ENCODE assay signal across 13 mouse cellular contexts in the genomic region with DNA sequence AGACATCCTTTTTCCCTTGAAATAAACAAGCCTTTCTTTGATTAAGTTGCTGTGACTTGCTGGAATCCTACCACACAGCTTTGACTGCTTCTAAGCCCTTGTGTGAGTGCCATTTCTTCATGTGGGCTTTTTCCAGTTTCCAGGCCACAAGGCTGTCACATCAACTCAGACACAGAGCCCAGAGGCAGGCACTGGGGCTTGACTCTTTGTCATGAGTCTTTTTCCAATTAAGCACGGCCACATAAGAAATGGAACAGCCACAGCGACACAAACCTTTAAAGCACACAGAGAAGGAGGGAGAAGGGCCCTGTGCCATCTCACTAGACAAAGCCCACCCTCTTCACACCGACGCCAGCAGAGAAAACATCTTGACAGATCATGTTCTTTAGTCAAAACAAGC.
"Had no signal": no experiment of that assay in that cellular context is flagged by ENCODE, and none has a peak within 500 bp of the region (broad histone marks: within the 10 kb centered on the region; RNA-seq: fewer than 3 reads in every experiment).

No protein-coding gene starts in this region.

- H3K4me3 ChIP-seq: limb, embryonic 12.5 days; neural tube, embryonic 12.5 days had no signal

- H3K27ac ChIP-seq: limb, embryonic 12.5 days; liver, embryonic 14.5 days; neural tube, embryonic 12.5 days had no signal

- H3K9me3 ChIP-seq: limb, embryonic 12.5 days; neural tube, embryonic 12.5 days had no signal

- DNase-seq: kidney, postnatal 25 days; layer of hippocampus, adult 9-11 months; layer of hippocampus, postnatal 36 days; lung, adult 18-20 months; lung, postnatal 36 days; midbrain, embryonic 14.5 days; right cerebral cortex, postnatal 25 days; thymus, adult 18-20 months; thymus, postnatal 14 days had no signal

- H3K4me2 ChIP-seq: limb, embryonic 12.5 days; neural tube, embryonic 12.5 days had no signal

- H3K9ac ChIP-seq: limb, embryonic 12.5 days; liver, embryonic 14.5 days; neural tube, embryonic 12.5 days had no signal

- ATAC-seq: lung, postnatal 0 days had no signal

- H3K27me3 ChIP-seq: limb, embryonic 12.5 days; neural tube, embryonic 12.5 days had no signal

- H3K36me3 ChIP-seq: limb, embryonic 12.5 days; neural tube, embryonic 12.5 days had no signal
